Mouse (Mus musculus): ENCODE results near the gene Slc30a6. TPM values are rescaled to one million over a fixed set of nuclear protein-coding genes. Genes with fewer than 3 reads are reported as not detected.
A peak's percentile ranks its signal among the peaks of the same experiment; 100 is the strongest.

The Slc30a6 gene
- total RNA-seq (2022): 10 to 100 TPM; 16.2 to 20.5 (median 19.7) TPM

GRCm38 (mm10) chr17:74395383-74396065 lies at the start of gene Slc30a6:
Gene Slc30a6, plus strand, starts transcription at chr17:74395608.
- peak; percentile 95 to 97 for DNase-seq (ENCODE audit: low spot score in 2 of 2)

GRCm38 (mm10) chr17:74363592-74363991 lies 31.8 kb upstream of the Slc30a6 start:
- DNase-seq (ENCODE audit: low spot score in 2 of 2): no peak

- DNase-seq (ENCODE audit: low spot score in 2 of 2): no peak
These were observed 18.5 kb upstream of the Slc30a6 start for GRCm38 (mm10) chr17:74376916-74377315.

GRCm38 (mm10) chr17:74386657-74387056 lies 8.8 kb upstream of the Slc30a6 start:
- no peak for DNase-seq (ENCODE audit: low spot score in 2 of 2)

GRCm38 (mm10) chr17:74389847-74390246 lies 5.6 kb upstream of the Slc30a6 start:
- no peak for DNase-seq (ENCODE audit: low spot score in 2 of 2)

- no peak for DNase-seq (ENCODE audit: low spot score in 2 of 2)
These were observed 1.0 kb upstream of the Slc30a6 start for GRCm38 (mm10) chr17:74394381-74394780.

GRCm38 (mm10) chr17:74394855-74395254 lies 553 bp upstream of the Slc30a6 start:
- DNase-seq (ENCODE audit: low spot score in 2 of 2): no peak

GRCm38 (mm10) chr17:74396766-74397165 lies 1.4 kb downstream of the Slc30a6 start:
- DNase-seq (ENCODE audit: low spot score in 2 of 2): no peak

- DNase-seq (ENCODE audit: low spot score in 2 of 2): no peak
These were observed 1.8 kb downstream of the Slc30a6 start for GRCm38 (mm10) chr17:74397173-74397572.

GRCm38 (mm10) chr17:74402486-74403222 lies 7.2 kb downstream of the Slc30a6 start:
- no peak for DNase-seq (ENCODE audit: low spot score in 2 of 2)

- DNase-seq (ENCODE audit: low spot score in 2 of 2): no peak
These were observed 11.1 kb downstream of the Slc30a6 start for GRCm38 (mm10) chr17:74406487-74406886.

- no peak for DNase-seq (ENCODE audit: low spot score in 2 of 2)
These were observed 14.3 kb downstream of the Slc30a6 start for GRCm38 (mm10) chr17:74409722-74410121.

- no peak for DNase-seq (ENCODE audit: low spot score in 2 of 2)
These were observed 17.9 kb downstream of the Slc30a6 start for GRCm38 (mm10) chr17:74413324-74413723.

GRCm38 (mm10) chr17:74414671-74415070 lies 19.3 kb downstream of the Slc30a6 start:
- no peak for DNase-seq (ENCODE audit: low spot score in 2 of 2)

GRCm38 (mm10) chr17:74416841-74417360 lies 21.5 kb downstream of the Slc30a6 start:
- DNase-seq (ENCODE audit: low spot score in 2 of 2): peak in 1 of 2 experiments; percentile 26

- DNase-seq (ENCODE audit: low spot score in 2 of 2): no peak
These were observed 22.8 kb downstream of the Slc30a6 start for GRCm38 (mm10) chr17:74418171-74418570.

- DNase-seq (ENCODE audit: low spot score in 2 of 2): no peak
These were observed 25.2 kb downstream of the Slc30a6 start for GRCm38 (mm10) chr17:74420656-74421055.

- DNase-seq (ENCODE audit: low spot score in 2 of 2): peak in 1 of 2 experiments; percentile 28
These were observed 29.1 kb downstream of the Slc30a6 start for GRCm38 (mm10) chr17:74424401-74425005.

- DNase-seq (ENCODE audit: low spot score in 2 of 2): no peak
These were observed 34.7 kb downstream of the Slc30a6 start for GRCm38 (mm10) chr17:74430074-74430473.

- no peak for DNase-seq (ENCODE audit: low spot score in 2 of 2)
These were observed 36.1 kb downstream of the Slc30a6 start for GRCm38 (mm10) chr17:74431481-74431880.

GRCm38 (mm10) chr17:74432631-74433030 lies 37.2 kb downstream of the Slc30a6 start:
- no peak for DNase-seq (ENCODE audit: low spot score in 2 of 2)

- no peak for DNase-seq (ENCODE audit: low spot score in 2 of 2)
These were observed 42.4 kb downstream of the Slc30a6 start for GRCm38 (mm10) chr17:74437762-74438161.
